Mouse (Mus musculus) thymus, adult 2 months (tissue): ENCODE measurements around the gene Arhgef11.

Experiments
- CTCF ChIP-seq: fragments of 200-500 bp; IDR thresholded peaks from 2 replicates; pipeline ENCODE4 v1.5.1; 2012; ENCODE audit warnings: mild to moderate bottlenecking, control low read depth, low read length, moderate library complexity, borderline replicate concordance; ENCODE audit not compliant: control insufficient read depth, poor library complexity, insufficient read depth; ENCODE audit errors: extremely low read depth
- POLR2A ChIP-seq: fragments of 200-500 bp; IDR thresholded peaks from 2 replicates; pipeline ENCODE4 v1.6.1; 2012; ENCODE audit warnings: mild to moderate bottlenecking, low read length, control low read depth, moderate library complexity; ENCODE audit not compliant: control insufficient read depth, poor library complexity, insufficient read depth; ENCODE audit errors: extremely low read depth

DNA sequence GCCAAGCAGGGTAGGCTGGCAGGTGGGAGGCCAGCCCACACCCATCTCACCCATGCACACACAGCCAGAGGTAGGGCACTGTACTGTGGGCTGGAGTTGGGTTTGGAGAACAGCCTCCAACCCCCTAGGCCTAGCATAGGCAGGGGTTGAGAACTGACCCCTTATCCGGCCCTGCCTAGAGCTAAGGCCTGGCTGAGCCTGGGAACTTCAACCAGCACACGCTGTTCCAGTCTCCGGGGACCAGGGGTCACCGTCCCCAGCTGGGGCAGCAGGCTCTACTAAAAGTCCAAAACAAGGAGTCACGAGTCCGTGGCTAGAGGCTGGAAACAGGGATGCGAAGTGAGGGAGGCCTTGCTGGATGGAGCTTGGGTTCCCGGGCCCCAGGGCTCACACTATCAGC is 150.4 kb downstream of the Arhgef11 start:
- TF ChIP-seq CTCF, result no peak
- no peak for TF ChIP-seq POLR2A
